Mouse (Mus musculus): Measurements from ENCODE around the gene Wdr4. TPM values are rescaled to one million over a fixed set of nuclear protein-coding genes. Genes with fewer than 3 reads are reported as not detected.

Gene Wdr4
- polyA plus RNA-seq, 1 experiment from 2014 or later: 9.8 TPM

GRCm38 (mm10) chr17:31494989-31495388 lies 24.8 kb downstream of the Wdr4 start:
- DNase-seq (ENCODE audit: low spot score) (no peak), ATAC-seq (no peak)
- Histone ChIP-seq H3K27me3 (replicated peaks; ENCODE audit: insufficient read depth, low read length) (no peaks in the 10 kb centered on the region), H3K9me3 (ENCODE audit: low read length) (no peaks in the 10 kb centered on the region), H3K36me3 (ENCODE audit: insufficient read depth, low read length) (peaks cover 9% of the 10 kb centered on the region), H3K4me1 (ENCODE audit: insufficient read depth, low read depth, low read length) (no peaks in the 10 kb centered on the region), H3K4me3 (ENCODE audit: low read depth, low read length) (no peak overlapping the region), H3K9ac (replicated peaks; ENCODE audit: low read depth) (no peak overlapping the region), H3K27ac (ENCODE audit: low read length) (no peak overlapping the region), H3K4me2 (replicated peaks; ENCODE audit: low read depth, low read length) (no peak overlapping the region)
- TF ChIP-seq EP300 (IDR thresholded peaks at IDR 0.05) (no peak), CTCF (IDR thresholded peaks at IDR 0.05) (no peak)
- WGBS: 88% methylated on average over 1 of the region's 1 CpGs

GRCm38 (mm10) chr17:31492416-31492815 lies 27.4 kb downstream of the Wdr4 start:
- H3K27ac ChIP-seq (ENCODE audit: low read length): no peak overlapping the region
- no peaks in the 10 kb centered on the region for H3K9me3 ChIP-seq (ENCODE audit: low read length)
- no peak overlapping the region for H3K4me3 ChIP-seq (ENCODE audit: low read depth, low read length)
- no peaks in the 10 kb centered on the region for H3K27me3 ChIP-seq (replicated peaks; ENCODE audit: insufficient read depth, low read length)
- peak; percentile 99 for TF ChIP-seq CTCF (IDR thresholded peaks at IDR 0.05)
- TF ChIP-seq EP300 (IDR thresholded peaks at IDR 0.05): no peak
- no peak overlapping the region for H3K9ac ChIP-seq (replicated peaks; ENCODE audit: low read depth)
- H3K4me1 ChIP-seq (ENCODE audit: insufficient read depth, low read depth, low read length): no peaks in the 10 kb centered on the region
- H3K4me2 ChIP-seq (replicated peaks; ENCODE audit: low read depth, low read length): no peak overlapping the region
- H3K36me3 ChIP-seq (ENCODE audit: insufficient read depth, low read length): peaks cover 9% of the 10 kb centered on the region; the same call in 1 of the 2 replicates
- WGBS: 0% methylated on average over 2 of the region's 2 CpGs
- DNase-seq (ENCODE audit: low spot score) (peak; percentile 92), ATAC-seq (peak; percentile 55; the same call in 1 of the 2 replicates)

GRCm38 (mm10) chr17:31491355-31491754 lies 28.4 kb downstream of the Wdr4 start:
- H3K27ac ChIP-seq (ENCODE audit: low read length): no peak overlapping the region
- H3K4me2 ChIP-seq (replicated peaks; ENCODE audit: low read depth, low read length): no peak overlapping the region
- no peak for ATAC-seq
- H3K4me1 ChIP-seq (ENCODE audit: insufficient read depth, low read depth, low read length): no peaks in the 10 kb centered on the region
- H3K9me3 ChIP-seq (ENCODE audit: low read length): no peaks in the 10 kb centered on the region
- no peak for TF ChIP-seq CTCF (IDR thresholded peaks at IDR 0.05)
- no peak overlapping the region for H3K9ac ChIP-seq (replicated peaks; ENCODE audit: low read depth)
- DNase-seq (ENCODE audit: low spot score): no peak
- H3K36me3 ChIP-seq (ENCODE audit: insufficient read depth, low read length): peaks cover 5% of the 10 kb centered on the region; the same call in 1 of the 2 replicates
- H3K4me3 ChIP-seq (ENCODE audit: low read depth, low read length): no peak overlapping the region
- no peaks in the 10 kb centered on the region for H3K27me3 ChIP-seq (replicated peaks; ENCODE audit: insufficient read depth, low read length)

GRCm38 (mm10) chr17:31487433-31488060 lies 32.2 kb downstream of the Wdr4 start:
- H3K9ac ChIP-seq (replicated peaks; ENCODE audit: low read depth): no peak overlapping the region
- no peak overlapping the region for H3K27ac ChIP-seq (ENCODE audit: low read length)
- H3K9me3 ChIP-seq (ENCODE audit: low read length): no peaks in the 10 kb centered on the region
- H3K4me1 ChIP-seq (ENCODE audit: insufficient read depth, low read depth, low read length): no peaks in the 10 kb centered on the region
- 33% methylated on average over 6 of the region's 6 CpGs for WGBS
- no peak for ATAC-seq
- H3K4me2 ChIP-seq (replicated peaks; ENCODE audit: low read depth, low read length): no peak overlapping the region
- DNase-seq (ENCODE audit: low spot score): no peak
- TF ChIP-seq CTCF (IDR thresholded peaks at IDR 0.05) (no peak), EP300 (IDR thresholded peaks at IDR 0.05) (no peak)
- H3K4me3 ChIP-seq (ENCODE audit: low read depth, low read length): no peak overlapping the region
- no peaks in the 10 kb centered on the region for H3K36me3 ChIP-seq (ENCODE audit: insufficient read depth, low read length)
- H3K27me3 ChIP-seq (replicated peaks; ENCODE audit: insufficient read depth, low read length): no peaks in the 10 kb centered on the region

- H3K4me3 ChIP-seq (ENCODE audit: low read depth, low read length): no peak overlapping the region
- H3K4me1 ChIP-seq (ENCODE audit: insufficient read depth, low read depth, low read length): no peaks in the 10 kb centered on the region
- WGBS: 78% methylated on average over 10 of the region's 10 CpGs
- H3K9me3 ChIP-seq (ENCODE audit: low read length): no peaks in the 10 kb centered on the region
- H3K27me3 ChIP-seq (replicated peaks; ENCODE audit: insufficient read depth, low read length): no peaks in the 10 kb centered on the region
- no peaks in the 10 kb centered on the region for H3K36me3 ChIP-seq (ENCODE audit: insufficient read depth, low read length)
- ATAC-seq (no peak), DNase-seq (ENCODE audit: low spot score) (no peak)
- H3K9ac ChIP-seq (replicated peaks; ENCODE audit: low read depth): no peak overlapping the region
- TF ChIP-seq EP300 (IDR thresholded peaks at IDR 0.05) (no peak), CTCF (IDR thresholded peaks at IDR 0.05) (no peak)
- H3K4me2 ChIP-seq (replicated peaks; ENCODE audit: low read depth, low read length): no peak overlapping the region
- H3K27ac ChIP-seq (ENCODE audit: low read length): no peak overlapping the region
These were observed 33.1 kb downstream of the Wdr4 start for GRCm38 (mm10) chr17:31486616-31487198.

GRCm38 (mm10) chr17:31479108-31479844 lies 40.5 kb downstream of the Wdr4 start:
- Histone ChIP-seq H3K27ac (ENCODE audit: low read length) (no peak overlapping the region), H3K9me3 (ENCODE audit: low read length) (no peaks in the 10 kb centered on the region), H3K4me2 (replicated peaks; ENCODE audit: low read depth, low read length) (no peak overlapping the region)

More at GRCm38 (mm10) chr17:31479108-31479844, 40.5 kb downstream of the Wdr4 start:
- Histone ChIP-seq H3K36me3 (ENCODE audit: insufficient read depth, low read length) (no peaks in the 10 kb centered on the region), H3K4me3 (ENCODE audit: low read depth, low read length) (no peak overlapping the region), H3K9ac (replicated peaks; ENCODE audit: low read depth) (no peak overlapping the region), H3K27me3 (replicated peaks; ENCODE audit: insufficient read depth, low read length) (no peaks in the 10 kb centered on the region), H3K4me1 (ENCODE audit: insufficient read depth, low read depth, low read length) (no peaks in the 10 kb centered on the region)
- WGBS: 44% methylated on average over 11 of the region's 11 CpGs
- ATAC-seq: no peak
- TF ChIP-seq EP300 (IDR thresholded peaks at IDR 0.05) (no peak), CTCF (IDR thresholded peaks at IDR 0.05) (no peak)
- no peak for DNase-seq (ENCODE audit: low spot score)
